Mouse (Mus musculus) megakaryocyte, embryonic 14.5 days (primary cell): ENCODE data around the gene Rhbdd1. TPM values are rescaled to one million over a fixed set of nuclear protein-coding genes. Genes with fewer than 3 reads are reported as not detected.

Experiments
- H3K27me3 ChIP-seq: replicated peaks from 2 replicates; pipeline ENCODE3; 2012; ENCODE audit warnings: inconsistent platforms
- H3K36me3 ChIP-seq: replicated peaks from 2 replicates; pipeline ENCODE3; 2012; ENCODE audit warnings: low read length, inconsistent platforms, mixed read lengths
- H3K4me1 ChIP-seq: 2 replicates; pipeline ENCODE4 v1.6.1; 2012; ENCODE audit warnings: inconsistent platforms
- H3K4me3 ChIP-seq: replicated peaks from 2 replicates; pipeline ENCODE3; 2012; ENCODE audit warnings: moderate library complexity, mild to moderate bottlenecking, inconsistent platforms
- H3K9me3 ChIP-seq: 2 replicates; pipeline ENCODE4 v1.6.1; 2012; ENCODE audit warnings: inconsistent platforms
- FLI1 ChIP-seq: IDR thresholded peaks from 2 replicates; pipeline ENCODE4 v1.6.1; 2012; ENCODE audit warnings: low read length, inconsistent platforms, mixed read lengths
- GATA1 ChIP-seq: IDR thresholded peaks from 3 replicates; pipeline ENCODE4 v1.6.1; 2012; ENCODE audit warnings: mixed read lengths, low read length, inconsistent platforms, borderline replicate concordance
- polyA plus RNA-seq: library from polyadenylated mRNA; stranded (reverse); fragments of >175 nt; gene quantifications from 2 replicates; pipeline ENCODE4 v1.2.3, GENCODE M21; 2012; ENCODE audit warnings: low replicate concordance; ENCODE audit not compliant: insufficient read depth

The Rhbdd1 gene
- polyA plus RNA-seq, 1 experiment = 1.2 TPM

DNA sequence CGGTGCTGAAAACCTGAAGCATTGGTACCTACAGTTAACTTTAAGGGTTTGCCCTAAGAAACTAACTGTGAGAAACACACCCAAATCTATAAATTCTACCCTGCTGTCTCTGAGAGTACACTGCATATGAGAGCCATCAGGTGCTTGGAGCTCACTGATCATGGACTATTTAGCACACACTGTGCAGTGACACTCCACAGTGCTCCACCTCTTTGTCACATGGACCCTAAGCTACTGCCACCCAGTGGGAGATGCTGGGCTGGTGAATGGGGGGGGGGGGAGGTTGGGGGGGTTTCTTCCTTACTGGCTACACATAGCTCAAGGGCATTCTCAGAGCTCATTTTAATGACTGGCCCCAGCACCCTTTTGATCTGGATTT, 43.4 kb downstream of the Rhbdd1 start:
- peaks cover 9% of the 10 kb centered on the region for H3K4me1 ChIP-seq
- no peak overlapping the region for H3K4me3 ChIP-seq
- H3K9me3 ChIP-seq = peaks cover 11% of the 10 kb centered on the region; the same call in 1 of the 2 replicates
- no peaks in the 10 kb centered on the region for H3K27me3 ChIP-seq
- no peak for TF ChIP-seq FLI1
- no peak for TF ChIP-seq GATA1
- peaks cover 47% of the 10 kb centered on the region for H3K36me3 ChIP-seq

DNA sequence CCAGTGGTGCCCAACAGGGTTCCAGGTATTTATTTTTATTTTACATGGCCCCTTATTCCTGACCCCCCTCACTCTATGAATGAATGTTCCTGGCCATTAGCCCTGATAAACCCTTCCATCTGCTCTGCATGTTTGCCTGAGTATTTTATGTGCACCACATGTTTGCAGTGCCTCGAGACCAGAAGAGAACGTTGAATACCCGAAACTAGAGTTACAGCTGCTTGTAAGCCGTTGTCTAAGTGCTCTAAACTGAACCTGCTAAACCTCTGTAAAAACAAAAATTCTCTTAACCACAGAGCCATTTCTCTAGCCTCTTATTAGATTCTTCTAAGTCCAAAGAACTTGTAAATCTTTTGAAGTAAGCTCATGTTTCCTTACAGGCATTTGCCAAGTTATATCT, 45.0 kb downstream of the Rhbdd1 start:
- Histone ChIP-seq H3K27me3 (no peaks in the 10 kb centered on the region), H3K36me3 (peaks cover 42% of the 10 kb centered on the region), H3K9me3 (peaks cover 11% of the 10 kb centered on the region; the same call in 1 of the 2 replicates), H3K4me3 (no peak overlapping the region), H3K4me1 (peaks cover 9% of the 10 kb centered on the region)
- TF ChIP-seq FLI1 (no peak), GATA1 (no peak)

DNA sequence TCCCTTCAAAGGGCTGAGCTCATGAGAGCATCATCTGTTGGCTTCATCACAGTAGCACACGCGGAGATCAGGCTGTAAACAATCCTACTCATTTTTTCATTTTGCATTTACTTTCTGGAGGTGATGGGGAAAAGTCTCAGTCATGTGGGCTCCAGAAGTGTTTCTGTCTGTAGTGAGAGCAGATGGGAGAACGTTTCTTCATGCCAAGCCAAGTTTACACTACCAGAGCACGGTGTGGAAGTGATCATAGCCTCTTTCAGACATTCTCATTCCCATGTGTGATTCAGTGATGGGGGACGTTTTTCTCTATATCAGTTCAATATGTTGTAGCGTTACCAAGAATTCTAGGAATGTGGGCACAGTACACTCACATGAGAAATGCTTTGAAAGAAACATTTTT, 45.9 kb downstream of the Rhbdd1 start:
- TF ChIP-seq GATA1 = no peak
- no peak for TF ChIP-seq FLI1
- peaks cover 9% of the 10 kb centered on the region for H3K4me1 ChIP-seq
- peaks cover 11% of the 10 kb centered on the region; the same call in 1 of the 2 replicates for H3K9me3 ChIP-seq
- peaks cover 35% of the 10 kb centered on the region for H3K36me3 ChIP-seq
- no peak overlapping the region for H3K4me3 ChIP-seq
- no peaks in the 10 kb centered on the region for H3K27me3 ChIP-seq

DNA sequence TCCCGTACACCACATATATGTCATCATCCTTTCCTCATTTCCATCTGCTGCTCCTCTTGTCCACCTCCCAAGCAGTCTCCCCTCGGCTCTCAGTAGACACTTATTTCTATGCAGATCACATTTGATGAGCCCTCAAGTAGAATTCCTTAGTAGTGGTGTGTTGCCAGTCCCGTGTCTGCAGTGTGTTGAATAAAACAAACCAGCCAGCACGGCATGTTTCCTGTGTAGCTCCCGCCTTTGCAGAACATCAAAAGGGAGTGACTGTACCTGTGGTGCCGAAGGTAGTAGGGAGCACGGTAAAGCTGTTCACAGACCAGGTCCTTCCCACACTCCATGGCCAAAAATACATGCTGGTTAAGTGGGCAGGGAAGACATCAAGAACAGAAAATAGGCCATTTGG, 47.8 kb downstream of the Rhbdd1 start:
- no peaks in the 10 kb centered on the region for H3K27me3 ChIP-seq
- H3K4me1 ChIP-seq = peaks cover 5% of the 10 kb centered on the region
- TF ChIP-seq FLI1 (no peak), GATA1 (no peak)
- H3K9me3 ChIP-seq = peaks cover 11% of the 10 kb centered on the region; the same call in 1 of the 2 replicates
- peak overlapping the region; percentile 33 for H3K4me3 ChIP-seq
- peaks cover 43% of the 10 kb centered on the region for H3K36me3 ChIP-seq

DNA sequence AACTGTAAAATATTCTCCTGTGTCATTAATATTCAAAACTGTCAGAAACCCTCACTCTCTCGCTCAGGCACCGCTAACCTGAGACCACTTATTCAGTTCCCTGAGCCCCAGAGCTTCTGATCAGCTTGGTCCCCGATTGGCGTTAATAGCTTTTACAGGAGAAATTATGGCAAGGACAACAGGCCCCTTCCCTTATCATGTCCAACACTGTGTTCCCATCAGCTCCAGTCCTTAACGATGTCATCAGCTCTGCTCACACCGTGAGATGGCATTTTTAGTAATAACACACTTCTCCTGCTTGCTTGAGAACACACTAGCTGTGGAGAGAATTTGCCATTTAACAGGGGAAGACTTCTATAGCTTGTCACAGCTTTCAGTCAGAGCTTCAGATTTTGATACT, 48.2 kb downstream of the Rhbdd1 start:
- peaks cover 4% of the 10 kb centered on the region; the same call in 1 of the 2 replicates for H3K4me1 ChIP-seq
- H3K36me3 ChIP-seq = peaks cover 45% of the 10 kb centered on the region
- peaks cover 11% of the 10 kb centered on the region; the same call in 1 of the 2 replicates for H3K9me3 ChIP-seq
- TF ChIP-seq FLI1 (no peak), GATA1 (no peak)
- H3K4me3 ChIP-seq = no peak overlapping the region
- no peaks in the 10 kb centered on the region for H3K27me3 ChIP-seq

DNA sequence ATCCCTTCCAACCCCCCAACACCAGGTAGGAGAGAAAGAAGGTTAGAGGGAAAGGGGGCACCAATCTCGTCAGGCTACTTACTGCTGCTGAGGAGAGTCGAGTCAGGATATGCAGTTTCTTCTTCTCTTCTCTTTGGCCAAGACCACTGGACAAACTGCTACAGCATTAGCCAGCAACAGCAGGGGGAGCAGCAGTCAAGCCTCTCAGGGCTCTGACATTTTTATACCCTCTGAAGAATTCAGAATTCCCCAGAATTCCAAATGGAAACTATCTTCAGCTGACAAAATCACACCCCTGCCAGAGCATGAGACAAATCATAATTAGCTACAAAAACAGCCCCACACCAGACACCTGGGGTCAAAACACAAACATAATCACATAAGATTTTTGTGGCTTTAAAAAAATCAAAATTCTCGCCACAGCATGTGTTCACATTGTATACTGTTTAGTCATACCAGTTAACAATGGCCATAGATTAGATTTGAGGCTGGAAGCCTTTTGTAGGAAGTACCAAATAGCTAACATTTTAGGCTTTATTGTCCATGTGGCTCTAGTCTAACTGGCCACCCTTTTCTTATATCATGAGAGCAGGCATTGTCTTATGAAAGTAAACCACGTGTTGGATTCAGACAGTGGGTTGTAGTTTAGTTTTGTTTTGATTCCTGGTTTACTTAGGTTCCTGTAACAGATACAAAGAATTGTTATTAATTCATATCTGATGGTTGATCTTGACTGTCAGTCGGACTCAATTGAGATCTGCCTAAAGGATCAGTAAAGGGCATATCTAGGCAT, 55.6 kb downstream of the Rhbdd1 start:
- no peak for TF ChIP-seq GATA1
- no peak for TF ChIP-seq FLI1
- no peaks in the 10 kb centered on the region for H3K9me3 ChIP-seq
- peaks cover 71% of the 10 kb centered on the region for H3K36me3 ChIP-seq
- peaks cover 10% of the 10 kb centered on the region; the same call in 1 of the 2 replicates for H3K4me1 ChIP-seq
- H3K4me3 ChIP-seq = no peak overlapping the region
- no peaks in the 10 kb centered on the region for H3K27me3 ChIP-seq

DNA sequence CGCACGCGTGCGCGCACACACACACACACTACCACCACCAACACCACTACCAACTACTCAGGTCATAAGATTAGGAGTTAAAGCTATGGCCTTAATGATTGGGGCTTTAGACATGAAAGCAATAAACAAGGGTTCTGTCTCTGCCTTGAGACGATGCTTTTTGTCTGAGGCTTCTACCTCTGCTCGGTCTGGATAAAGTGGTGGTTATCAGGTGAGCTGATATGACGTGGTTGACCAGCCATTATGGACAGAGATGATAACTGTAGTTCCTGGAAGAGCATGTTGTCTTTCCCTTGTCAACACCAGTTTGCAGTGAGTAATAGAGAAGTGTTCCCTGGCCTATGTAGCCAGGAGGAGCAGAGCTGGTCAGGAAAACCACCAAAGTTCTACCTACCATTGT, 57.7 kb downstream of the Rhbdd1 start:
- H3K9me3 ChIP-seq = no peaks in the 10 kb centered on the region
- no peak for TF ChIP-seq GATA1
- TF ChIP-seq FLI1 = no peak
- no peak overlapping the region for H3K4me3 ChIP-seq
- peaks cover 79% of the 10 kb centered on the region for H3K36me3 ChIP-seq
- H3K4me1 ChIP-seq = peaks cover 10% of the 10 kb centered on the region; the same call in 1 of the 2 replicates
- H3K27me3 ChIP-seq = no peaks in the 10 kb centered on the region

DNA sequence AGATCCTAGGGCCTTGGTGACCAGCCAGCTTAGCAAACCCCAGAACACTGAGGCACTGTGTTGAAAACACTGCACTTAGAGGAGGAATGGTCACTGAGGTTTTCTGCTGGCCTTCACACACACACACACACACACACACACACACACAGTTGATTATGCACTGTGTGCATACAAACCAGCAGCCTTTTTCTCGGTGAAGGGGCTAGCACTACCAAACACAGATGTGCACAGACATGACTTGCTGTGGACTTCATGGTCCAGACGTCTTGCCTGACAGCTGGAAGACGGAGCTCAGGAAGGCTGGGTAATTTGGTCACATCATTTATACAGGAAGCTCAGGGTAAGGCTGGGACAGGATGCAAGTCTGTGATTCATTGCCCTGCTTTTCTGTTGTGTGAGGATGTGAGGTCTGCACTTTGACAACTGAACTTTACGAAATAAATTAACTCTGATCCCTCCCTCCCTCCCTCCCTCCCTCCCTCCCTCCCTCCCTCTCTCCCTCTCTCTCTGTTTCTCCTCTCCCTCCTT, 58.6 kb downstream of the Rhbdd1 start:
- Histone ChIP-seq H3K27me3 (no peaks in the 10 kb centered on the region), H3K4me3 (no peak overlapping the region), H3K9me3 (no peaks in the 10 kb centered on the region), H3K4me1 (peaks cover 10% of the 10 kb centered on the region; the same call in 1 of the 2 replicates), H3K36me3 (peaks cover 82% of the 10 kb centered on the region)
- TF ChIP-seq GATA1 (no peak), FLI1 (no peak)

DNA sequence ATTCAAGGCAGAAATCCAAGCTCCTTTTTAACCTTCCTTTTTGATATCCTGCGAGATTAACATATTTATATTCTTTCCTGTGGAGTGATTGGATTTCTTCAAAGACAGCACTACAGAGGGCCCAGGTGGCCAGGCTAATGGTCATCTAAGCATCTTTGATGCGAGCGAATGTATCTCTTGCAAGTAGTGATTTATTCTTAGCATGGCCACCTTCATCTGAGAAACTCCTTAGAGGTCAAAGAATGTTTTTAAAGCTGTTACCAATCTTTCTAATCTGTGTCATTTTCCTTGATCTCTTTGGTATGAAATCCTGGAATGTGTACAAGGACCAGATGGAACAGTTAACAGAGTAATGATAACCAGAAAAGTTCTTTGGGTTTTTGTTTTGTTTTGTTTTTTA, 59.2 kb downstream of the Rhbdd1 start:
- Histone ChIP-seq H3K4me1 (peaks cover 10% of the 10 kb centered on the region; the same call in 1 of the 2 replicates), H3K36me3 (peaks cover 83% of the 10 kb centered on the region), H3K9me3 (no peaks in the 10 kb centered on the region), H3K4me3 (no peak overlapping the region), H3K27me3 (no peaks in the 10 kb centered on the region)
- TF ChIP-seq FLI1 = no peak
- TF ChIP-seq GATA1 = no peak

DNA sequence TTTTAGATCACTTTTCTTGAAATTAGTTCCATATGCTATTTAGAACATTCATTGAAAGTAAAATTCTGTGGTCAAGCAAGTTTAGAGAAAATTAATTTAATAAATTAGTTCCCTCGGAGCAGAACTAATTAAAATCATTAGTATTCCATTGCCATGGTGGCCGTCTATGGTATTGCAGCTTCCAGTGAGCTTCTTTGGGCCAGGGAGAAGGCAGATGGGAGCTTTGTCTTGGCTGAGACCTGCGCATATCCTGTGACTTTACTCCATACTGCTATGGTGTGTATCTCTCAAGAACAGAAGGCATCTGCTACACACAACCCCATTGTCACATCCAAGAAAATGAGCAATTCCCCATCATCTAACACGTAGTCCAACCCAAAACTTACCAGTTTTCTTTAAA, 65.7 kb downstream of the Rhbdd1 start:
- H3K9me3 ChIP-seq = no peaks in the 10 kb centered on the region
- H3K4me3 ChIP-seq = no peak overlapping the region
- no peaks in the 10 kb centered on the region for H3K4me1 ChIP-seq
- TF ChIP-seq FLI1 (no peak), GATA1 (no peak)
- no peaks in the 10 kb centered on the region for H3K27me3 ChIP-seq
- H3K36me3 ChIP-seq = peaks cover 73% of the 10 kb centered on the region
